ENCODE assay signal across 8 mouse cellular contexts in the genomic region with DNA sequence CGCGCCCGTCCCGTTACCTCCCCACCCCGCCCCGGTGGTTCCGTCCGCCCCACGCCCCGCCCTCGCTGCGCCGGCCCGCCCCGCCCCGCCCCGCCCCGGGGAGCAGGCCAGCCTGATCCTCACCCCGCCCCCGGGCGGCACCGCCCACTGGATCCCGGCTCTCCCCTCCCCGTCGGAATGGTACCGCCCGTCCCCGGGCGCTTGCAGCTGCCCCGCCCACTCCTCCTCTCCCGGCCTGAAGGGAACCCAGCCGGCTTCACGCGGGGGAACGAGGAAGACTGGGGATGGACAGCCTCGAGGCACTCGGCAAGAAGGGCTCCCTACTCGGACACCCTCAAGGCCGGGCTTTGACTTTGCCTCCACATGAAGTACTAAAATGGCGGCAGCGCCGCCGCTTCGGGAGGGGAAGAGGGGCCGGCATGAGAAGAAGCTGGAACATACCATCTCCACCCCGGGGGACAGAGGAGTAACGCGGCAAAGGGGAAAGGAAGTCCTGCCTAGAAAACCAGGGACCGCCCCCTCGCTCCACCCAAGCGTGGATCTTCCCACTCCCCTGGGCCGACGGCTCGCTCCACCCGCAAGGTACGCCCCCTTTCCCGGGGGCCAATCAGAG. TPM values are rescaled to one million over a fixed set of nuclear protein-coding genes. Genes with fewer than 3 reads are reported as not detected.
A peak's percentile ranks its signal among the peaks of the same experiment; 100 is the strongest.
DNase-seq lines count a peak whose midpoint lies in the region; ATAC-seq and TF ChIP-seq lines count a peak whose summit lies in the region.

No protein-coding gene starts in this region.

- H3K4me1 ChIP-seq in CH12.LX (ENCODE audit: control insufficient read depth in 1 of 2, insufficient read depth in 2 of 2) = peaks cover 6 to 31% of the 10 kb centered on the region in 2 experiments
- H3K4me1 ChIP-seq in forebrain, embryonic 11.5 days (replicated peaks; ENCODE audit: control insufficient read depth, insufficient read depth, low read length) = peaks cover 6% of the 10 kb centered on the region
- peaks cover 20% of the 10 kb centered on the region for H3K4me1 ChIP-seq in heart, embryonic 16.5 days (ENCODE audit: control insufficient read depth, insufficient read depth, low read length)
- H3K4me1 ChIP-seq in liver, embryonic 15.5 days (replicated peaks) = peaks cover 31% of the 10 kb centered on the region
- H3K4me1 ChIP-seq in neural tube, embryonic 12.5 days = peaks cover 17% of the 10 kb centered on the region

- dilution Hi-C loops in CH12.LX (cut with MboI; ENCODE audit: extremely low pct_ligation_motif_present, extremely low pct_unique_long_range_greater_than_20kb, low sequenced_read_pairs) = no loop called here

- H3K4me2 ChIP-seq in CH12.LX (ENCODE audit: insufficient read depth, low read depth, poor library complexity, severe bottlenecking) = peak overlapping the region; percentile 58
- peak overlapping the region; percentile 91 for H3K4me2 ChIP-seq in forebrain, embryonic 11.5 days (ENCODE audit: low read depth, low read length, severe bottlenecking)
- H3K4me2 ChIP-seq in heart, embryonic 16.5 days (ENCODE audit: low read depth, low read length) = peak overlapping the region; percentile 77
- peak overlapping the region; percentile 95 for H3K4me2 ChIP-seq in liver, embryonic 15.5 days
- peak overlapping the region; percentile 77 for H3K4me2 ChIP-seq in neural tube, embryonic 12.5 days (replicated peaks)

- peaks cover 23% of the 10 kb centered on the region for H3K79me2 ChIP-seq in CH12.LX (replicated peaks; ENCODE audit: control insufficient read depth, extremely low read depth, insufficient read depth, poor library complexity, severe bottlenecking)

- no peak; the same call in 1 of the 2 replicates for TF ChIP-seq EP300 in CH12.LX (IDR thresholded peaks at IDR 0.05; ENCODE audit: low read length)

- no peaks in the 10 kb centered on the region for H3K27me3 ChIP-seq in CH12.LX (replicated peaks)
- no peaks in the 10 kb centered on the region for H3K27me3 ChIP-seq in forebrain, embryonic 11.5 days (ENCODE audit: control insufficient read depth, insufficient read depth, low read length)
- H3K27me3 ChIP-seq in heart, embryonic 16.5 days (ENCODE audit: control insufficient read depth, insufficient read depth, low read length) = no peaks in the 10 kb centered on the region
- no peaks in the 10 kb centered on the region for H3K27me3 ChIP-seq in liver, embryonic 15.5 days
- no peaks in the 10 kb centered on the region for H3K27me3 ChIP-seq in neural tube, embryonic 12.5 days (replicated peaks)

- TF ChIP-seq CTCF in CH12.LX (conservative IDR thresholded peaks at IDR 0.05 in 1 of 2, IDR thresholded peaks at IDR 0.05 in 1 of 2; ENCODE audit: low read depth in 2 of 2, low read length in 2 of 2) = no peak

- H3K9me3 ChIP-seq in CH12.LX (replicated peaks; ENCODE audit: low read length) = no peaks in the 10 kb centered on the region
- no peaks in the 10 kb centered on the region for H3K9me3 ChIP-seq in forebrain, embryonic 11.5 days (ENCODE audit: control insufficient read depth, low read length)
- H3K9me3 ChIP-seq in heart, embryonic 16.5 days (replicated peaks; ENCODE audit: control insufficient read depth, low read length) = no peaks in the 10 kb centered on the region
- no peaks in the 10 kb centered on the region for H3K9me3 ChIP-seq in liver, embryonic 15.5 days (replicated peaks)
- no peaks in the 10 kb centered on the region for H3K9me3 ChIP-seq in neural tube, embryonic 12.5 days

- DNase-seq in CH12.LX (ENCODE audit: extremely low read depth) = peak; percentile 100
- peak; percentile 99 for DNase-seq in c-Kit-positive CD71-positive TER-119-negative erythroid progenitor cells, embryonic 14.5 days (ENCODE audit: low read depth)
- peak; percentile 100 for DNase-seq in forebrain, embryonic 11.5 days (ENCODE audit: low spot score)
- DNase-seq in kidney, postnatal 36 days = peak; percentile 100
- DNase-seq in telencephalon, adult 2 months (ENCODE audit: low read depth, low spot score) = peak; percentile 99

- TF ChIP-seq POLR2A in CH12.LX (IDR thresholded peaks at IDR 0.05; ENCODE audit: low read depth, low read length) = peak; percentile 83

- ATAC-seq in forebrain, embryonic 11.5 days (replicated peaks; ENCODE audit: low FRiP score) = peak; percentile 97
- peak; percentile 95 for ATAC-seq in heart, embryonic 16.5 days (replicated peaks; ENCODE audit: extremely low read depth, insufficient read depth, low FRiP score)
- ATAC-seq in liver, embryonic 15.5 days (ENCODE audit: insufficient read depth) = peak; percentile 90
- ATAC-seq in neural tube, embryonic 12.5 days (ENCODE audit: low FRiP score, low read depth) = peak; percentile 96

- peak overlapping the region; percentile 59 for H3K27ac ChIP-seq in CH12.LX (ENCODE audit: insufficient read depth, low read depth)
- H3K27ac ChIP-seq in forebrain, embryonic 11.5 days (ENCODE audit: low read depth, low read length) = peak overlapping the region; percentile 90
- H3K27ac ChIP-seq in heart, embryonic 16.5 days (ENCODE audit: low read length) = peak overlapping the region; percentile 97
- peak overlapping the region; percentile 92 for H3K27ac ChIP-seq in liver, embryonic 15.5 days (replicated peaks)
- peak overlapping the region; percentile 83 for H3K27ac ChIP-seq in neural tube, embryonic 12.5 days

- peaks cover 24 to 52% of the 10 kb centered on the region in 2 experiments for H3K36me3 ChIP-seq in CH12.LX (replicated peaks in 1 of 2; ENCODE audit: control insufficient read depth in 1 of 2, insufficient read depth in 1 of 2, low read length in 1 of 2)
- no peaks in the 10 kb centered on the region; the same call in 1 of the 2 replicates for H3K36me3 ChIP-seq in forebrain, embryonic 11.5 days (ENCODE audit: control insufficient read depth, insufficient read depth, low read length)
- peaks cover 18% of the 10 kb centered on the region for H3K36me3 ChIP-seq in heart, embryonic 16.5 days (ENCODE audit: control insufficient read depth, insufficient read depth)
- H3K36me3 ChIP-seq in liver, embryonic 15.5 days (replicated peaks) = peaks cover 31% of the 10 kb centered on the region
- H3K36me3 ChIP-seq in neural tube, embryonic 12.5 days = peaks cover 34% of the 10 kb centered on the region

- no peak for TF ChIP-seq RAD21 in CH12.LX (IDR thresholded peaks at IDR 0.05; ENCODE audit: low read depth, low read length)

- peak overlapping the region; percentile 95 for H3K9ac ChIP-seq in CH12.LX (ENCODE audit: insufficient read depth, low read depth)
- H3K9ac ChIP-seq in forebrain, embryonic 11.5 days (ENCODE audit: low read length) = peak overlapping the region; percentile 94
- peak overlapping the region; percentile 92 for H3K9ac ChIP-seq in heart, embryonic 16.5 days (ENCODE audit: low read length)
- H3K9ac ChIP-seq in liver, embryonic 15.5 days = peak overlapping the region; percentile 88
- H3K9ac ChIP-seq in neural tube, embryonic 12.5 days = peak overlapping the region; percentile 83

- H3K4me3 ChIP-seq in CH12.LX (replicated peaks in 1 of 3; ENCODE audit: low read depth in 2 of 3, low read length in 2 of 3, poor library complexity in 1 of 3) = peak overlapping the region; percentile 58 to 81 (median 79)
- H3K4me3 ChIP-seq in forebrain, embryonic 11.5 days (ENCODE audit: low read depth, low read length) = peak overlapping the region; percentile 85
- peak overlapping the region; percentile 85 for H3K4me3 ChIP-seq in heart, embryonic 16.5 days (ENCODE audit: low read length)
- H3K4me3 ChIP-seq in liver, embryonic 15.5 days (replicated peaks) = peak overlapping the region; percentile 84
- H3K4me3 ChIP-seq in neural tube, embryonic 12.5 days = peak overlapping the region; percentile 82

- in situ Hi-C loops in CH12.LX (cut with MboI; ENCODE audit: low pct_ligation_motif_present, low pct_unique_long_range_greater_than_20kb, low sequenced_read_pairs) = no loop called here

- 2% methylated on average over 44 of the region's 57 CpGs for WGBS in forebrain, embryonic 11.5 days
- 0% methylated on average over 54 of the region's 57 CpGs for WGBS in heart, embryonic 16.5 days
- WGBS in liver, embryonic 15.5 days (ENCODE audit: insufficient replicate concordance) = under 1% methylated on average over 45 of the region's 57 CpGs
- WGBS in neural tube, embryonic 12.5 days = 1% methylated on average over 42 of the region's 57 CpGs

RNA-seq across cellular contexts. Expression of a gene that starts 0.3 kb away (rescaled TPM):
- total RNA-seq in CH12.LX (2012; rRNA removed) (28.7 and 30.8 TPM in 2 replicates), CH12.LX (2014; rRNA removed) (20.3 and 23.3 TPM in 2 replicates)
- polyA plus RNA-seq in CH12.LX (2012; ENCODE audit: insufficient read length, low read depth) = 35.4 and 44.0 TPM in 2 replicates
- 1.8 and 1.9 TPM in 2 replicates for polyA plus RNA-seq in forebrain, embryonic 11.5 days (2014; fragmentation: Nextera tagmentation; extraction: Ambion mirVana)
- polyA plus RNA-seq in heart, embryonic 16.5 days (2015; fragmentation: Nextera tagmentation; extraction: Ambion mirVana) = 0.81 and 1.1 TPM in 2 replicates
- 0.48 and 0.54 TPM in 2 replicates for polyA plus RNA-seq in liver, embryonic 15.5 days (2015; fragmentation: Nextera tagmentation; extraction: Ambion mirVana)
- 3.2 and 3.7 TPM in 2 replicates for polyA plus RNA-seq in neural tube, embryonic 12.5 days (2016; fragmentation: Nextera tagmentation; extraction: Ambion mirVana)

RNA-seq across cellular contexts. Expression of a gene that starts 21.5 kb away (rescaled TPM):
- 16.7 and 17.3 TPM in 2 replicates for total RNA-seq in CH12.LX (2012; rRNA removed)
- total RNA-seq in CH12.LX (2014; rRNA removed) = 19.3 and 19.6 TPM in 2 replicates
- 21.5 and 21.7 TPM in 2 replicates for polyA plus RNA-seq in CH12.LX (2012; ENCODE audit: insufficient read length, low read depth)
- 16.3 and 19.5 TPM in 2 replicates for polyA plus RNA-seq in forebrain, embryonic 11.5 days (2014; fragmentation: Nextera tagmentation; extraction: Ambion mirVana)
- polyA plus RNA-seq in heart, embryonic 16.5 days (2015; fragmentation: Nextera tagmentation; extraction: Ambion mirVana) = 10.7 and 12.5 TPM in 2 replicates
- 5.4 and 5.8 TPM in 2 replicates for polyA plus RNA-seq in liver, embryonic 15.5 days (2015; fragmentation: Nextera tagmentation; extraction: Ambion mirVana)
- 21.1 and 23.4 TPM in 2 replicates for polyA plus RNA-seq in neural tube, embryonic 12.5 days (2016; fragmentation: Nextera tagmentation; extraction: Ambion mirVana)

RNA-seq across cellular contexts. Expression of a gene that starts 30.9 kb away (rescaled TPM):
- total RNA-seq in CH12.LX (2012; rRNA removed) = 0.47 and 0.50 TPM in 2 replicates
- not detected in 2 replicates for total RNA-seq in CH12.LX (2014; rRNA removed)
- polyA plus RNA-seq in CH12.LX (2012; ENCODE audit: insufficient read length, low read depth) = 0.41 TPM in 1 of 2 replicates, not detected in the other
- polyA plus RNA-seq in forebrain, embryonic 11.5 days (2014; fragmentation: Nextera tagmentation; extraction: Ambion mirVana) = 0.44 TPM in 1 of 2 replicates, not detected in the other
- polyA plus RNA-seq in heart, embryonic 16.5 days (2015; fragmentation: Nextera tagmentation; extraction: Ambion mirVana) = 0.25 and 0.41 TPM in 2 replicates
- polyA plus RNA-seq in liver, embryonic 15.5 days (2015; fragmentation: Nextera tagmentation; extraction: Ambion mirVana) = not detected in 2 replicates
- 0.56 and 0.70 TPM in 2 replicates for polyA plus RNA-seq in neural tube, embryonic 12.5 days (2016; fragmentation: Nextera tagmentation; extraction: Ambion mirVana)

RNA-seq across cellular contexts. Expression of a gene that starts 37.4 kb away (rescaled TPM):
- total RNA-seq in CH12.LX (2012; rRNA removed) (2,073 and 2,338 TPM in 2 replicates), CH12.LX (2014; rRNA removed) (1,878 and 2,226 TPM in 2 replicates)
- polyA plus RNA-seq in CH12.LX (2012; ENCODE audit: insufficient read length, low read depth) = 1,387 and 2,564 TPM in 2 replicates
- polyA plus RNA-seq in forebrain, embryonic 11.5 days (2014; fragmentation: Nextera tagmentation; extraction: Ambion mirVana) = 400 and 454 TPM in 2 replicates
- 299 and 310 TPM in 2 replicates for polyA plus RNA-seq in heart, embryonic 16.5 days (2015; fragmentation: Nextera tagmentation; extraction: Ambion mirVana)
- polyA plus RNA-seq in liver, embryonic 15.5 days (2015; fragmentation: Nextera tagmentation; extraction: Ambion mirVana) = 185 and 242 TPM in 2 replicates
- 369 and 383 TPM in 2 replicates for polyA plus RNA-seq in neural tube, embryonic 12.5 days (2016; fragmentation: Nextera tagmentation; extraction: Ambion mirVana)

RNA-seq across cellular contexts. Expression of a gene that starts 41.6 kb away (rescaled TPM):
- total RNA-seq in CH12.LX (2012; rRNA removed) = 863 and 969 TPM in 2 replicates
- total RNA-seq in CH12.LX (2014; rRNA removed) = 1,070 and 1,251 TPM in 2 replicates
- 560 and 594 TPM in 2 replicates for polyA plus RNA-seq in CH12.LX (2012; ENCODE audit: insufficient read length, low read depth)
- 463 and 510 TPM in 2 replicates for polyA plus RNA-seq in forebrain, embryonic 11.5 days (2014; fragmentation: Nextera tagmentation; extraction: Ambion mirVana)
- 359 and 395 TPM in 2 replicates for polyA plus RNA-seq in heart, embryonic 16.5 days (2015; fragmentation: Nextera tagmentation; extraction: Ambion mirVana)
- polyA plus RNA-seq in liver, embryonic 15.5 days (2015; fragmentation: Nextera tagmentation; extraction: Ambion mirVana) = 236 and 247 TPM in 2 replicates
- polyA plus RNA-seq in neural tube, embryonic 12.5 days (2016; fragmentation: Nextera tagmentation; extraction: Ambion mirVana) = 453 and 497 TPM in 2 replicates

Comparison
In these comparisons a context has a peak if more than half of its experiments do, and no peak if none do; other contexts are left out.
1. Peak in every context shown above with its lines: DNase-seq, ATAC-seq, H3K4me3 ChIP-seq and H3K27ac ChIP-seq.